Mouse (Mus musculus) ES-E14 (cell line): ENCODE results near the gene Traf3ip1. TPM values are rescaled to one million over a fixed set of nuclear protein-coding genes. Genes with fewer than 3 reads are reported as not detected.

Experiments
- DNase-seq: peaks from one replicate; pipeline ENCODE4 v3.0.0-alpha.2; 2013; ENCODE audit warnings: low read depth, low spot score
- H3K27ac ChIP-seq: 2 replicates; pipeline ENCODE4 v1.5.1; 2012; ENCODE audit warnings: low read depth, mild to moderate bottlenecking, low read length, moderate library complexity, mixed read lengths; ENCODE audit not compliant: poor library complexity, insufficient read depth, severe bottlenecking
- H3K36me3 ChIP-seq: 2 replicates; pipeline ENCODE4 v1.6.1; 2012; ENCODE audit warnings: mild to moderate bottlenecking, low read length, moderate library complexity, mixed read lengths; ENCODE audit not compliant: control insufficient read depth, poor library complexity, insufficient read depth, severe bottlenecking
- H3K4me1 ChIP-seq, 2 experiments: fragments of 150-350 bp in 1 of 2; sonication (generic) in 1 of 2; 2 replicates each; pipeline ENCODE4 v1.6.1; 2012; ENCODE audit warnings: low read length in 2 of 2, mild to moderate bottlenecking in 1 of 2, mixed read lengths in 1 of 2; ENCODE audit not compliant: control insufficient read depth in 2 of 2, insufficient read depth in 2 of 2, poor library complexity in 1 of 2
- H3K4me3 ChIP-seq, 2 experiments: fragments of 150-350 bp in 1 of 2; sonication (generic) in 1 of 2; 2 replicates each; pipeline ENCODE4 v1.5.1; 2012; ENCODE audit warnings: low read length in 2 of 2, low read depth in 1 of 2, mild to moderate bottlenecking in 1 of 2, mixed read lengths in 1 of 2; ENCODE audit not compliant: insufficient read depth in 1 of 2, poor library complexity in 1 of 2, severe bottlenecking in 1 of 2
- H3K9ac ChIP-seq: 2 replicates; pipeline ENCODE4 v1.6.1; 2012; ENCODE audit warnings: low read depth, mild to moderate bottlenecking, low read length, mixed read lengths; ENCODE audit not compliant: poor library complexity, insufficient read depth, severe bottlenecking
- H3K9me3 ChIP-seq: fragments of 150-350 bp; sonication (generic); 2 replicates; pipeline ENCODE4 v1.6.1; 2012; ENCODE audit warnings: low read depth, mild to moderate bottlenecking, low read length; ENCODE audit not compliant: control insufficient read depth, insufficient read depth
- CHD2 ChIP-seq: IDR thresholded peaks from 2 replicates; pipeline ENCODE4 v1.6.1; 2014; ENCODE audit warnings: mild to moderate bottlenecking, low read depth, low read length, inconsistent platforms
- HCFC1 ChIP-seq: IDR thresholded peaks from 2 replicates; pipeline ENCODE4 v1.6.1; 2012; ENCODE audit warnings: low read length, inconsistent platforms, borderline replicate concordance; ENCODE audit not compliant: insufficient read depth
- MAFK ChIP-seq: IDR thresholded peaks from 2 replicates; pipeline ENCODE4 v1.6.1; 2014; ENCODE audit warnings: mild to moderate bottlenecking, low read depth, low read length, inconsistent platforms; ENCODE audit not compliant: insufficient read depth
- ZC3H11A ChIP-seq: IDR thresholded peaks from 2 replicates; pipeline ENCODE4 v1.6.1; 2012; ENCODE audit warnings: low read depth, mild to moderate bottlenecking, inconsistent platforms, low read length, borderline replicate concordance
- ZNF384 ChIP-seq: IDR thresholded peaks from 2 replicates; pipeline ENCODE4 v1.6.1; 2012; ENCODE audit warnings: low read depth, low read length, inconsistent platforms
- in situ Hi-C, 2 experiments: fragments of 600-800 bp; cut with MboI; formaldehyde crosslinking; loops; one replicate each; pipeline ENCODE4 v1.15.1; 2025; ENCODE audit warnings: low sequenced_read_pairs in 2 of 2, inconsistent platforms in 1 of 2; ENCODE audit not compliant: unreplicated experiment in 2 of 2
- total RNA-seq: library from RNA; depleted of rRNA; stranded (reverse); fragments of 300-350 nt; gene quantifications from 2 replicates; pipeline ENCODE4 v1.2.3, GENCODE M21; 2012; rRNA removed

The Traf3ip1 gene
- 7.9 and 9.2 TPM in 2 replicates for total RNA-seq

DNA sequence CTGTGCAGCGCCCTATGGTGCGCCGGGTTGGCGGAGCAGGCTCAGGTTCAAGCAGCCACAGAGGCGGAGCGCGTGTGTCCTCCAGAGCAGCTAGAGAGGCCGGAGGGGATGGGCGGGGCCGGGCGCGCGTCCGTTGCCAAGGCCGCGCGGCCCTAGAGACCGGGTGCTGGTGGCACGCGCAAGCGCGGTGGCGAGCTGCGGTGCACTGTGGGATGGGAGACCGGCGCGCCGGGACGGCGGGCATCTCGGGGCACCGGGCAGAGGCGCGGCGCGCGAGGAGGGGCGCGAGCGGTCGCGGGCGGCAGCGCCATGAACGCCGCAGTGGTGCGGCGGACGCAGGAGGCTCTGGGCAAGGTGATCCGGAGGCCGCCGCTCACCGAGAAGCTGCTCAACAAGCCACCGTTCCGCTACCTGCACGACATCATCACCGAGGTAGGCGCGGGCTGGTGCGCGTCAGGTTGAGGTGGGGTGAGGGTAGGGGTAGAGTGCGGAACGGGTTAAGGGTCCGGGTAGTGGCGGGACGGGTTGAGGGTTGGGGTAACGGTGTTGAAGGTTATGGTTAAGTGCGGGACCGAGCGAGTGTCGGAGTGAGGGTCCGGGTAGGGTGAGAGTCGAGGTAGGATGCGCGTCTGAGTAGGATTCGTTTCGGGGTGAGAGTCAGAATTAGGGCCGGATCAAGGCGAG lies at the start of gene Traf3ip1:
Gene Traf3ip1 (plus strand): TSS at position 191 of the 684 bp plus-strand sequence.
- Histone ChIP-seq H3K27ac (no peak within 1 kb of the TSS), H3K4me1 (peaks cover 0 to 6% of the 10 kb centered on the region in 2 experiments; a peak in 1 of 4 replicates), H3K4me3 (peak within 1 kb of the TSS; percentile 84 to 89), H3K9me3 (no peaks in the 10 kb centered on the region), H3K36me3 (peaks cover 2% of the 10 kb centered on the region; the same call in 1 of the 2 replicates), H3K9ac (peak within 1 kb of the TSS; percentile 89)
- in situ Hi-C loops, result no loop called here
- peak; percentile 81 for DNase-seq
- 0 out of 2 replicates have a peak, but pooled peaks have one; percentile 70 for TF ChIP-seq HCFC1
- no peak for TF ChIP-seq CHD2
- TF ChIP-seq ZNF384, result no peak
- TF ChIP-seq ZC3H11A, result no peak
- no peak for TF ChIP-seq MAFK

DNA sequence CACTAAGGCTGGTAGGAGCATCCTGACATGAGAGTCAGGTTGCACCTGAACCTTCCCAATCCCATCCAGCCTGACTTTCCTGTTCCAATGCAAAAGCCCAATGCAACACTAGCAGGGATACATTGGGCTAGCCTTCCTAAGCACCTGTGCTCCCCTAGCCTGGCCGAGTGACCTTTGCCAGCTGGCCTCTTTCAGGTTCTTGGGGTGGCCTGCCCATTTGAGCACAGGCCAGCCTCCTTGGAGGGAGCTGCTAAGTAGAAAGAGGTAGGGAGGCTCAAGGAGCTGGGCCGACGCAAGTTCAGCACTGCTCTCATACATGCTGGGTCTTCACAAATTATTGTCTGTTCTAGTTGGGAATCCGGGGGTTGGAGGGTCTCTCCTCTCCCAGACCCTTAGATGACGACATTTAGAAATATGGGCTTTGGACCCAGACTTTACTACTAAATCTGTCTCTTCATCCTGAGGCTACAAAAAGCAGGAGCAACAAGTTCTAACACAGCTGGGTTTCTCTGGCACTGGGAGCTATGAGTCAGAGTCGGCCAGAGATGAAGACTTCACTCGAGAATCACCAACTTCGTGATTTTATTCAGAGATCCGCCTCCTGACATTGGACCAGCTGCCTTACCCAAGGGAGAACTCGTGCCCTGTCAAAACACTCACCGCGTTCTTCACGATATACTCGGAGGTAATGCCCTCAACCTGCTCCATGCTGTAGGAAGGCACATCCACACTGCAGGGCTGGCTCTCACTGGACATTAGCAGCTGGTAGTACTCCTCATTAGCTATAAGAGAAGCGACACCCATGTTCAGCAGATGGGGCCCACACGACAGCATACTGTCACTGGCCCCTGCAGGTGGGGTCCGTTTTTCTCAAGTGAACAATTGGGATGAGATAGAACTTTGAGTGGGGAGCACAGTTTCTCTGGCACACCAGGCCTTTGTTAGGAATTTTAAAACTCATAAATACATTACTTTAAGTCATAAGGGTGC lies 49.3 kb upstream of the Traf3ip1 start:
- Histone ChIP-seq H3K4me3 (no peak overlapping the region), H3K4me1 (no peaks in the 10 kb centered on the region), H3K9me3 (no peaks in the 10 kb centered on the region), H3K9ac (no peak overlapping the region), H3K36me3 (no peaks in the 10 kb centered on the region), H3K27ac (no peak overlapping the region)
- in situ Hi-C loops, result no loop called here
- no peak for TF ChIP-seq CHD2
- no peak for TF ChIP-seq MAFK
- no peak for TF ChIP-seq ZC3H11A
- TF ChIP-seq HCFC1, result no peak
- TF ChIP-seq ZNF384, result no peak
- no peak for DNase-seq

- in situ Hi-C loops, result no loop called here
- Histone ChIP-seq H3K4me3 (no peak overlapping the region), H3K9me3 (no peaks in the 10 kb centered on the region), H3K27ac (no peak overlapping the region), H3K9ac (no peak overlapping the region), H3K4me1 (no peaks in the 10 kb centered on the region), H3K36me3 (no peaks in the 10 kb centered on the region)
- DNase-seq, result no peak
- no peak for TF ChIP-seq ZNF384
- TF ChIP-seq ZC3H11A, result no peak
- no peak for TF ChIP-seq HCFC1
- TF ChIP-seq MAFK, result no peak
- no peak for TF ChIP-seq CHD2
These were observed 48.4 kb upstream of the Traf3ip1 start for GRCm38 (mm10) chr1:91446060-91446459.

DNA sequence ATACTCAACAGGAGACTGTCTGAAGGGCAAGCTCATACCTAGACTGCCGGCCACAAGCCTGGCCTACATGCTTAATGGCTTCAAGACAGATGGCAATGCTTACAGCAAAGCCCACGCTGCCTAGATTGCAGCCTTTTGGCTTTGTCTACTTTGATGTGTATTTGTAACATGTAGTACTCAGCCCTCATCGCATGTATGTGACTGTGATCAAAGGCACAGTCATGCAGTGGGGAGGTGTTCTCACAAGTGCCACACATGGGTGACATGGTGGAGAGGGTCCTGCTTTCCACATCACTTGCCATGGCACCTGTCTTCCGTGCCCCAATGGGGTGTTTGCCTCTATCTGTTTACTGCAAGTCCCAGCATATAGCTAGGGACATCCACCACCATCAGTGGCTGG lies 47.9 kb upstream of the Traf3ip1 start:
- no peaks in the 10 kb centered on the region for H3K4me1 ChIP-seq
- no peak overlapping the region for H3K27ac ChIP-seq
- TF ChIP-seq MAFK, result no peak
- no peak for TF ChIP-seq ZC3H11A
- no peak for TF ChIP-seq ZNF384
- no peak for TF ChIP-seq CHD2
- TF ChIP-seq HCFC1, result no peak
- H3K9ac ChIP-seq, result no peak overlapping the region
- in situ Hi-C loops, result no loop called here
- no peaks in the 10 kb centered on the region for H3K36me3 ChIP-seq
- no peak for DNase-seq
- H3K9me3 ChIP-seq, result no peaks in the 10 kb centered on the region
- H3K4me3 ChIP-seq, result no peak overlapping the region
